Mouse (Mus musculus): Measurements from ENCODE around the gene Anxa3.

Anxa3 gene

DNA sequence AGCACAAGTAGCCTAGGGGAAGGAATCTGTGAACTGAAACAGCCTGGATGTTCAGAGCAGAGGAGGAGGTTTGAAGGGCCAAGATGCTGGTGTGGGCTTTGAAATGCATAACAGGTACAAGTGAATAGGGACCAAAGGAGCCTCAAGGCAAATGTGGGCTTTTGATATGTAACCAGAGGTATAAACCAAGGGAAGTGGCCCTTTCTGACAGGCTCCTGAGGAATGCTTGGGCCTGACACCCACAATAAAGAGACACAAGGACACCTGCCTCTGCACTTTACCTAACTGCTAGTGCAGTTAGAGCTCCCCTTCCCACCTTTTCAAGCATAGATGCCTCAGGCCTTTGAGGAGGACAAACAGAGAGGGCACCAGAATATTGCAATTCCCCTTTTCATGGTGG is 54.8 kb downstream of the Anxa3 start:
- no peak for ATAC-seq (ENCODE audit: low TSS enrichment)

DNA sequence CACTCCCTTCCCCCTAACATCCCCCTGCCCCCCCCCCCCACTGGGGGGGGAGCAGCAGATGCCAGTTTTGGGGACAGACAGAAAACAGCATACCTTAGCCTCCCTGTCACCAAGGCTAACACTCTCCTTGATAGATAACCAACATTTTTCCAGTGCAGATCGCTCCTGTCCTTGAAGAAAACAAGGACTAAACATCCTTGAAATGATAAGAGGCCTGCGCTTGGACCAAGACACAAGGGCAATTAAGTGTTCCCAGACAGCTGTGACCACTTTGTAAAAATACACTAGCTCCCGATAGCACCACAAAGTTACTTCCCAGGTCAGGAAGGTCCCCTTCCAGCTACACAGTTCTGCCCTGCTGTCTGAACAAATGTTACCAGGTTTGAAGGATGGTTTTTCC is 55.2 kb downstream of the Anxa3 start:
- ATAC-seq (ENCODE audit: low TSS enrichment): no peak

DNA sequence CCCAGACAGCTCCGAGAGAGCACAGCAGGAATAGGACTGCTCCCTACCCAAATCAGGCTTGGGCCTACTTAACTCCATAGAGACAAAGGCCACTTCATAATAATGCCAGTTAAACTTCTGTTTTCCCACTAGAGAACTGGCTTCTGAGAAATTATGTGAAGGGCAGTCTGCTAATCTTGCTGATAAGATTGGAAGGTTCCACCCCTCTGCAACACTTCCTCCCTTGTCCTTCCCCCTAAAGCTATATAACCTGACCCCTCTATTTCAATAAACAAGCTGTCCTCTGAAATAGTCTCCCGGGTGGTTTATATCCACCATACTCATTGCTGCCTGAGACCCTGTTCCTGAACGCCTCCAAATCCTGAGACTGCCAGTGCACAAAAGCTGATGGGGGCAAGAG is 56.1 kb downstream of the Anxa3 start:
- no peak for ATAC-seq (ENCODE audit: low TSS enrichment)

DNA sequence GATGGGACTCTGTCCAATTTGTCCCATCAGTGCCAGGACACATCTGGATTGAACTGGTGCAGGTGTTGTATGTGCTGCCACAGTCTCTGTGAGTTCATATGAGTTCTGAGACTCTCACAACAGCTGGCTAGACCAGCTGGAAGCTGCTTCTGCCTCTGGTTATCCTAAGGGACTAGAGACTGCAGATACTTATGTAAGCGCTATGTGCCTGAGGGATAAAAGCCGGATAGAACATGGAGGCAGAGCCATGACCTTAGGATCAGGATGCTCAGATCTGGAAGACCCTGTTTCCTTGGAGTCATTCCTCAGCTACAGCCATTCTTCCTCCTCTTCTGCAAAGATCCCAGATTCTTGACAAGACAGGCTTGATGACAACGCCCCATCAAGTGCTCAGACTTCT is 60.3 kb downstream of the Anxa3 start:
- ATAC-seq (ENCODE audit: low TSS enrichment): no peak

DNA sequence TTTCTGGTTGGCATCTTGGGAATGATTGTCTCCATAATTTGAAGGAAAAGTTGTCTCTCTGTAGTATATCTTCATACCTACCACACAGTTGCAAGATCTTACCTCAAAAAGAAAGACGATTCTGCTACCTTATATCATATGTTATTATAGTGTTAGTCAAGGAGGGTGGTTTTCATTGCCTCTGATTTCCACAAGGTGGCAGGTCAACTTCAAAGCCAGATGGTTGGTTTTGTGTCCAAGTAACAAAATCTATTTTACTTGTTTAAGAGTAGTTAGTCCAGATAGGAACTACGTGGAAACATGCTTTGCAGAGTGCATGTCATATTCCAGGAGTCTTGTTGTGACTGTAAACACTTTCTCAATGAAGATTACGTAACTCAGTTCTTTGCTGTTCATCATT is 61.2 kb downstream of the Anxa3 start:
- ATAC-seq (ENCODE audit: low TSS enrichment): peak; percentile 50; the same call in 1 of the 2 replicates

DNA sequence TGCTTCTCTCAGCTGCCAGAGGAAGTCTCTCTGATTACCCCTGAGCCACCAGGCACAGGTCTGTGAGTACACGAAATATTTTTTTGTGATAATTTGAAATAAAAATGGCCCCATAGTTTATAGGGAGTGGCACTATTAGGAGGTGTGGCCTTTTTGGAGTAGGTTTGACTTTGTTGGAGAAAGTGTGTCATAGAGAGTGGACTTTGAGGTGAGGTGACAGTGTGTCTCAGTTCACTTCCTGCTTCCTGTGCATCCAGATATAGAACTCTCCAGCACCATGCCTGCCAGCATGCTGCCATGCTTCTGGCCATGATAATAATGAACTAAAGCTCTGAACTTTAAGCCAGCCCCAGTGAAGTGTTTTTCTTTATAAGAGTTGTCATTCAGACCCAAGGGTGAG is 66.8 kb downstream of the Anxa3 start:
- no peak for ATAC-seq (ENCODE audit: low TSS enrichment)

DNA sequence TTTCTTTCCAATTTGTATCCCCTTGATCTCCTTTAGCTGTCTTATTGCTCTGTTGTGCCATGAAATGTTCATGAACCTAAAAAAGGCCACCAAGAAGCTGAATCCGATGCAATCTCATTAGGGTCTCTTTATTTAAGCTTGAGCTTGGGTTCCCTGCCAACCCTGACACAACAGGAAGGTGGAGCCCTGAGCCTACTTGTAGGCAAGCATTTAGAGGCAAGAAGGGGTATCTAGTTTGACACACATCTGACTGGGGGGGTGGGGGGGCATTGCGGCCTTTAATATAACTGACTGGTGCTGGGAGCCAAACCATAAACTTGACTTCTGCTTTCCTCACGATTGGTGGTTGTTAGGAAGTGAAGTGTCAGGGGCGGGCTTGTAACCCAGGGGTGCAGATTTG is 74.0 kb downstream of the Anxa3 start:
- no peak for ATAC-seq (ENCODE audit: low TSS enrichment)

DNA sequence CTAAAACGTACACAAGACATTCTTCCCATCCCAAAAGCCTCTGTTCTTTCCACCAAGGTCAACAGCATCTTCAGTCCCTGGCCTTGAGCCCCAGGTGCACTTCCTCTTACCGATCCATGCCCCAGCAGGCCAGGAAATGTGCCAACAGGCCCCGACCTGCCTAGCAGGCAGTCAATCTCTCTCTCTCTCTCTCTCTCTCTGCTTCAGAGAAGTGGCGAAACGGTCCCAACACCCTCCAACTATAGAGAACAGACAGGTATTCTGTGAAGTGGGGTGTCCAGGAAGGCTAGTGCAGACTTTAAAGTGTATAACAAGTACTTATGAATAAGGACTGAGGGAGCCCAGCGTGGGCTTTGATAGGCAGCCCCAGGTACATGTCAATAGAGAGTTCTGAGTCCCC is 75.8 kb downstream of the Anxa3 start:
- ATAC-seq (ENCODE audit: low TSS enrichment): no peak

DNA sequence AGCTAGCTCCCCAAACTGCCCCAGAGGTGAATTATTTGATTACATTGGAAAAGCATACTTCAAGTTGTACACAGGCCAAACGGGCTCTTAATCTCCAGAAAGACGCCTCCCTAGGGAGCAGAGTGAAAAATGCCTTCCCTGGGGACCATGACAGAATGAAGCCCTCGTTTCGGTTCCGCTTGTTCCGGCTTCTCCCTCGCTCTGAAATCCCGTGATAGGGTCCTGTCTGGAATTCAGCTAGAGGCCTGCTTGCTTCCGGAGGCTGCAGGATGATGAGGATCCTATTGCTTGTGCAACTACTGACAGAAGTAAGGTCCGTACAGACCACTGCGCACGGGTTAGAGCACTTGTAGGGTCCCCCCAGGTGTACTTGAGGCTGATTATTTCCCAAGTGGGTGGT is 77.9 kb downstream of the Anxa3 start:
- ATAC-seq (ENCODE audit: low TSS enrichment): no peak

DNA sequence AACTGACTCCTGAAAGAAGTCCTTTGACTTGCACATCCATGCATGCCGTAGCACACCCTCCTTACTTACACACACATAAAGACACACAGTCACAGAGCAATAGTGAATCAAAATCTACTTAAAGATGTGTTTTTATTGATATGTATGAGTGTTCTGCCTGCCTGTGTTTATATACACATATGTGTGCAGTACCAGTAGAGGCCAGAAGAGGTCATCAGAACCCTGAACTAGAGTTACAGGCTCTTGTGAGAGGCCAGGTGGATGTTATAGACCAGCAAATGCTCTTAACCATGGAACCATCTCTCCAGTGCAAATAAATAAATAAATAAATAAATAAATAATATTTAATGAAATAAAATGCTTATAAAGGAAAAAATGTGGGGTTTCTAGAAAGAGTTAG is 85.0 kb downstream of the Anxa3 start:
- ATAC-seq (ENCODE audit: low TSS enrichment): no peak

DNA sequence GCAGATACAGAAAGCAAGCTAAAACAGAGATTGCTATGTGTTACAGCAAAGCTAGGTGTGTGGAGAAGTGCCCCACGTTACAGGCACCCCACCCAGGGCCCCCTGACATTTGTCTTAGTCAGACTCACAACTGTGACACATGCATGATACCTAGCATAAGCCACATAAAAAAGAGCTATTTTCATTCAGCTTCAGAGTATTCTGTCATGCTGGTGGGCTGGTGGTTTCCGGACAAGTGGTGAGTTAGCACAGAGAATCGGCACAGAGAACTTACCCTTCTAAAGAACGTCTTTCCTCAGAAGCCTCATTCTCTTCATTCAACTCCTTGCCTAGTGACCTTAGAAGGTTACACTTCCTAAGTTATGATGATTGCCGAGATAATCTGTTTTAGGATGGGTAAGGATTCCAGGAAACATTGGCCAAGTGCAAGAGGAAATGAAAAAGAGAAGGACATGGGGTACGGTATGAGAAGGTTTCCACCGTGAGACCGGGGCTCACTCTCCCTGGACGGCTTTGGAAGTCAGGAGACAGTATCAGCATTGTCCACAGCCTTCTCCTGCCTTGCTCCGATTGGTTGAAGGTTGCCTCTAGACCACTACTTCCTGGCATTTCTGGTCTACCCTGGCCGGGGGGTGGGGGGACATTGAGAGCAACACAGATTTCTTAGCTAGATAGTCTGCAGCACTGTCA is 85.9 kb downstream of the Anxa3 start:
- no peak for ATAC-seq (ENCODE audit: low TSS enrichment)

DNA sequence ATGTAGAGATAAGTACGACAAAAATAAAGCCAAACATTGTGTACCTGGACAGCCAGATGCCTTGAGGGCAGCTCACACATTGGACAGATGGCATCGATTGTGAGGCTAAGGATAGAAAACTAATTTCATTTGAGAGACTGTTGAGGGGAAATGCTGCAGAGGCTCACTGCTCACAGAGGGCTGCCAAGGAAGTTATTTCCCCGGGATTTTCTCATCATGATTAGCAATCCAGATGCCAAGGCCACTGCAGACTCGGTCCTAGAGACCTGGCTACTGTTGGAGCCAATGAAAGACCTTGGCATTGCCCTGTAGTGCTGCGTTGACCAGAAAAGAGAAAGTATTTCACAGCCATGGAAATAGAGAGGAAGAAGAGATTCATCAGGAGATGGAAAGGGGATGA is 87.1 kb downstream of the Anxa3 start:
- ATAC-seq (ENCODE audit: low TSS enrichment): no peak

DNA sequence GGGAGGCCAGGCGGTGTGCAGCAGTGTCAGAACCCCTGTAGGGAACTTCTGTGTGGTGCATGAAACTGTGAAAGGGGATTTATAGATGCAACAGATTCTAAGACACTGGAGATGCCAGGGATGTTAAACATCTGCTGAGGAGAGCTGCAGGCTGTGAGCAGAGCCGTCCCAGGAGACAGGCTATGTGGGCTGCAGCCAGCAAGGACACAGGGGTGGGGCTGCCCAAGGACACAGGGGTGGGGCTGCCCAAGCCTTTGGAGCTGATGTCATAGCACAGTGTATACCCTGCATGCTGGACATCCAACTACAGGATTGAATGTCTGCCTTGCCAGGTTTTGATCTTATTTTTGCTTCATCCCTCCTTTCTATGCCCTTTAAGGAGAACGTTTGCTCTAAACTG is 88.0 kb downstream of the Anxa3 start:
- ATAC-seq (ENCODE audit: low TSS enrichment): no peak

DNA sequence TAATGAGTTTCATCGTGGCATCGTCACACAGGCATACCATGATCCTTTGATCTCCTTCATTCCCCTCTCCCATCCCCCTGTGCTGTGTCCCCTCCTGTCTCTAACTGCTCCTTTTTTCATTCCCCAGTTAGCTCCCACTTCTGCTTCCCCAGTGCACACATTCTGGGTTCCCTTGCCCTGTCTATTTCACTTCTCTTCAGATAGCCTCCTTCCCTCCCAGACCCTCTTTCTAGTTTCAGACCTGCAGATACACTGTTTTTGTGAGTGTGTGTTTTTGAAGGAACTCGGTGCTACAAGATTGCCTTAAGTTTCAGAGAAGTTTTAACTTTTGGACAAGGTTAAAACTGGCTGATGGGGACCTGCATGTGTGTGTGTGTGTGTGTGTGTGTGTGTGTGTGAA is 88.5 kb downstream of the Anxa3 start:
- no peak for ATAC-seq (ENCODE audit: low TSS enrichment)

DNA sequence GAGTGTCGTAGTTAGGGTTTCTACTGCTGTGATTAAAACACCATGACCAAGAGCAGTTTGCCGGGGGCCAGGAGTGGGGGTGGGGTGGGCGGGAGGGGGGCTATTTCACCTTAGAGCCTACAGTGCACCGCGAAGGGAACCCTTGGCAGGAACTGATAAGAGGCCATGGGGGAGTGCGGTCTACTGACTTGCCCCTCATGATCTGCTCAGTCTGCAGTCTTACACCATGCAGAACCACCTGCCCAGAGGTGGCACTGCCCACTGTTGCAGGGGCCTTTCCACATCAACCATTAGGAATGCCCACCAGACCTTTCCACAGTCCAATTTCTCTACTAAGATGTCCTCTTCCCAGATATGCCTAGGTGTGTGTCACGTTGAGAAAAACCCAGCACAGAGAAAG is 92.1 kb downstream of the Anxa3 start:
- no peak for ATAC-seq (ENCODE audit: low TSS enrichment)

DNA sequence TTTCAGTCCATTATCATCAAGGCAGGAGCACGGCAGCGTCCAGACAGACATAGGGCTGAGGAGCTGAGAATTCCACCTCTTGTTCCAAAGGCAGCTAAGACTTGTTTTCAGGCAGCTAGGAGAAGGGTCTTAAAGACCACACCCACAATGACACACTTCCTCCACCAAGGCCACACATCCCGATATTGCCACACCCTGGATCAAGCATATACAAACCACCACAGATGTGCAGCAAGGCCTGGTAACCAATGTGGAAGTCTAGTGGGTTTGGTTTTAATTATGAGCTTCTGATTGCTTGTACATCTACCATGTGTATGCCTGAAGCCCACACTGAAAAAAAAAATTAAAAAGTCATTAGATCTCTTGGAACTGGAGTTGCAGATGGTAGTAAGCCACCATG is 95.3 kb downstream of the Anxa3 start:
- no peak for ATAC-seq (ENCODE audit: low TSS enrichment)

DNA sequence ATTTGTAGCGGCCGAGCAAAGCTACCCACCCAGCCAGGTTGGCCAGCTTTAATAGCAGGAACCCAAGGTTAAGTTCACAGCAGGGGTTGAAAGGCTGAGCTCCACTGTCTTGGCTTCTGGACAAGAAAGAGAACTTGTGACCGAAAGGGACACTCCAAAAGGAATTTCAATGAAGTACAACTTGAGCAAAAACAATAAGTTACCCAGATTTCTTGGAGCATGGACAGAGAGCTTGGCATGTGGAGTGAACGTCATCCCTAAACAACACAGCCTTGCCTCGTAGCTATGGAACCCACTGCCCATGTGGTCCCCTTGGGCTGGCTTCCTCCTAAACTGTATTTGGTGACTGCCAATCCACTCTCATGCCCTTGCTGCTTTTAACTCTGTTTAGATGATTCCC is 97.2 kb downstream of the Anxa3 start:
- ATAC-seq (ENCODE audit: low TSS enrichment): peak; percentile 55; the same call in 1 of the 2 replicates
